Mouse (Mus musculus) adipocyte (in vitro differentiated cells): ENCODE measurements at regions not wholly inside any gene's neighbourhood (a gene's known extent, or its start where the extent isn't known, plus 50 kb on each side); places are given as distances from the start of the nearest gene placed in this dataset.
"Not testable (repeated sequence)": the region's sequence is repeated elsewhere in the genome, so short reads cannot be mapped to it uniquely, and the experiment has no call there.

Experiments used
- DNase-seq: peaks from one replicate; pipeline ENCODE4 v3.0.0-alpha.2; 2016; ENCODE audit warnings: low spot score

DNA sequence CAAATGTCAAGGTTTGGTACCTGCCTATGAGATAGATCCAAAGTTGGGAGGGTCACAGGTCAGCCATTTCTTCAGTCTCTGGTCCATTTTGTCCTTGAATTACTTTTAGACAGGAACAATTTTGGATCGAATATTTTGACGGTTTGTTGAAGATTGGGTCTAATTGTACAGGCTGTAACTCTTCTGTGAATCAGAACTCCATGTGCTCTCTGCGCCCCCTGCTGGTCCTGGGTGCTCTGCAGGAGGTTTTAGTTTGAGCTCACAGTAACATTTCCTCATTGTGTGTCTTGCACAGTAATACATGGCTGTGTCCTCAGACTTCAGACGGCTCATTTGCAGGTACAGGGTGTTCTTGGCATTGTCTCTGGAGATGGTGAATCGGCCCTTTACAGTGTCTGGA lies 158.1 kb downstream of the Adam6a start:
- not testable (repeated sequence) for DNase-seq

DNA sequence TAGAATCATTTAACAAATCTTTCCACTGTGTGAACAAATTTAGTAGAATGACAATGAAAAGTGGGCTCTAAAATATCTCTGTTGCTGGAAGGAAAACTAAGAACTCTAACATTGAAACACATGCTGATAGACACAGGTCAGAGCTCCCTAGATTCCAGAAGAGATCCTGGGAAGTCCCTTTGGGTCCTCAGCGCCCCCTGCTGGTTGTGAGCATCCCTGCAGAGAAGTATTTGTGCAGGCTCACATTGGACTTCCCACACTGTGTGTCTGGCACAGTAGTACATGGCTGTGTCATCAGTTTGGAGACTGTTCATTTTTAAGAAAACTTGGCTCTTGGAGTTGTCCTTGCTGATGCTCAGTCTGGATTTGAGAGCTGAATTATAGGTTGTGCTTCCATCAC lies 172.7 kb downstream of the Adam6a start:
- not testable (repeated sequence) for DNase-seq

DNA sequence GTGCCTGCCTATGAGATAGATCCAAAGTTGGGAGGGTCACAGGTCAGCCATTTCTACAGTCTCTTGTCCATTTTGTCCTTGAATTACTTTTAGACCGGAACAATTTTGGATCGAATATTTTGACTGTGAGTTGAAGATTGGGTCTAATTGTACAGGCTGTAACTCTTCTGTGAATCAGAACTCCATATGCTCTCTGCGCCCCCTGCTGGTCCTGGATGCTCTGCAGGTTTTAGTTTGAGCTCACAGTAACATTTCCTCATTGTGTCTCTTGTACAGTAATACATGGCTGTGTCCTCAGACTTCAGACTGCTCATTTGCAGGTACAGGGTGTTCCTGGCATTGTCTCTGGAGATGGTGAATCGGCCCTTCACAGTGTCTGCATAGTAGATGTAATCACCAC lies 192.1 kb downstream of the Adam6a start:
- DNase-seq = no peak

DNA sequence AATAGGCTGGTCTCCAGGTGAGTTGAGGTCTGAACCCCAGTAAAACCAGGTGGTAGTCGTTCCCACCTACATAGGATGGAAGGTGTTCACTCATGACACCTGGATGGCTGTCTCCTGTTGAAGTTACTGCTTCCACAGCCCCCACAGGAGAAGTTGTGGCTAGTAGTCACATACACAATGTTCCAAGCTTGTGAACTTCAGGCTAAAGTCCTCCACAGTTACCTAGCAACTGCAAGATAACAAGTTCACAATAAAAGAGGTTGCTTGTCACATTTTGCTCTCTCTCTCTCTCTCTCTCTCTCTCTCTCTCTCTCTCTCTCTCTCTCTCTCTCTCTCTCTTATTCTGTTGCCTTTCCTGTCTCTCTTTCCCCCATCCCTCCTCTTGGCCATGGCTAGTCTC lies 202.6 kb downstream of the Adam6a start:
- DNase-seq = no peak

DNA sequence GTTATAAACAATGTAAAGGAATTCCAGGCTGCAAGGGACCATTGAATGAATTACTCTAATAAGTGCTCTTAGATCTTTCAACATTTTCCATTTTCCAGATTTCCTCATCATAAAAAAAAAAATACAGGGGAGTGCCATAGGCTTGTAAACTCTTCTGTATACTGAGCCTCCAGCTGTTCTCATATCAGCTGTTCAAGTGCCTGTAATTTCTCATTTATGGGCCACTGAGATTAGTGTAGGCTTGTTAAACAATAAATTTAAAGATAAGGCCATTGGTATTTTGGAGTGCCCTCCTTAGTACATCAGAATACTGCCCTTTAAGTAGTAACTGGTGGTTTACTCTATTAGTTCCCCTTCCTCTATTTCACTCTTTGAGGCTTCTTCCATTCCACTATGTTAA lies 204.3 kb downstream of the Adam6a start:
- no peak for DNase-seq

DNA sequence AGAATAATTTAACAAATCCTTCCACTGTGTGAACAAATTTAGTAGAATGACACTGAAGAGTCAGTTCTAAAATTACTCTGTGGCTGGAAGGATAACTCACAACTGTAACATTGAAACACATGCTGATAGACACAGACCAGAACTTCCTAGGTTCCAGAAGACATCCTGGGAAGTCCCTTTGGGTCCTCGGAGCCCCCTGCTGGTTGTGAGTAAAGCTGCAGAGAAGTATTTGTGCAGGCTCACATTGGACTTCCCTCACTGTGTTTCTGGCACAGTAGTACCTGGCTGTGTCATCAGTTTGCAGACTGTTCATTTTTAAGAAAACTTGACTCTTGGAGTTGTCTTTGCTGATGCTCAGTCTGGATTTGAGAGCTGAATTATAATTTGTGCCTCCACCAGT lies 225.9 kb downstream of the Adam6a start:
- no peak for DNase-seq

DNA sequence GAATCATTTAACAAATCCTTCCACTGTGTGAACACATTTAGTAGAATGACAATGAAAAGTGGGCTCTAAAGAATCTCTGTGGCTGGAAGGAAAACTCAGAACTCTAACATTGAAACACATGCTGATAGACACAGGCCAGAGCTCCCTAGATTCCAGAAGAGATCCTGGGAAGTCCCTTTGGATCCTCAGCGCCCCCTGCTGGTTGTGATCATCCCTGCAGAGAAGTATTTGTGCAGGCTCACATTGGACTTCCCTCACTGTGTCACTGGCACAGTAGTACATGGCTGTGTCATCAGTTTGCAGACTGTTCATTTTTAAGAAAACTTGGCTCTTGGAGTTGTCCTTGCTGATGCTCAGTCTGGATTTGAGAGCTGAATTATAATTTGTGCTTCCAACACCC lies 252.2 kb downstream of the Adam6a start:
- DNase-seq = not testable (repeated sequence)

DNA sequence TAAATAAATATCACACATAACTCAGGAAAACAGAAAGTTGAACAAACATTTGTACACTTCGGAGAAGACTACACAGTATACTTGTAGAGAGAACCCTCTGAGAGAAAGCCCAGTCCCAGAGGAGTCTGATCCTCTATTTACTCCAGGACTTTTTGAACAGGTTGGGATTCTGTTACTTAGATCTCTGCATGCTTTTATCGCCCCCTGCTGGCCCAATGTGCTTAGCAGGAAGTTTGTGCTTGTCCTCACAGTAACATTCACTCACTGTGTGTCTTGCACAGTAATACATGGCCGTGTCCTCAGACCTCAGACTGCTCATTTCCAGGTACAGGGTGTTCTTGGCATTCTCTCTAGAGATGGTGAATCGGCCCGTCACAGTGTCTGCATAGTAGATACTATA lies 282.7 kb downstream of the Adam6a start:
- DNase-seq = no peak

DNA sequence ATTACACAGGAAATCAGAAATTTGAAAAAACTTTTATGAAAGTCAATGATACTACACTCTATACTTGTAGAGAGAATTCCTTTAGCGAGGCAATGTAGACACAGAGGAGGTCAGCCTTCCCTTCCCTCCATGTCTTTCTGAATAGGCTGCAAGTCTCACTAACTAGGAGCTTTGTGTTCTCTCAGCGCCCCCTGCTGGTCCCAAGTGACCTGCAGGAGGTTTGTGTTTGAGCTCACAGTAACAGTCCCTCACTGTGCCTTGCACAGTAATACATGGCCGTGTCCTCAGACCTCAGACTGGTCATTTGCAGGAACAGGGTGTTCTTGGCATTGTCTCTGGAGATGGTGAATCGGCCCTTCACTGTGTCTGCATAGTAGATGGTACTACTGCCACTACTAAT lies 315.2 kb downstream of the Adam6a start:
- DNase-seq = no peak

DNA sequence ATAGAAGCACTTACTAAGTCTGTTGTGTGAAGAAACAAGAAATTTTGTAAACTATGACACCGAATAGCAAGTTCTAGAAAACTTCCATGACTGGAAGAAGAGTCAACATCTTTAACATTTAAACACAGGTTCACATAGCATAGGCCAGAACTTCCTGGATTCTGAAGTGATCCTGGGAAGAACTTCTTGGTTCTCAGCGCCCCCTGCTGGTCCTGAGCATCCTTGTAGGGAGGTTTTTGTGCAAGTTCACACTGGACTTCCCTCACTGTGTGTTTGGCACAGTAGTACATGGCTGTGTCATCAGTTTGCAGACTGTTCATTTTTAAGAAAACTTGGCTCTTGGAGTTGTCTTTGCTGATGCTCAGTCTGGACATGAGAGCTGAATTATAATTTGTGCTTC lies 335.1 kb downstream of the Adam6a start:
- DNase-seq = no peak

DNA sequence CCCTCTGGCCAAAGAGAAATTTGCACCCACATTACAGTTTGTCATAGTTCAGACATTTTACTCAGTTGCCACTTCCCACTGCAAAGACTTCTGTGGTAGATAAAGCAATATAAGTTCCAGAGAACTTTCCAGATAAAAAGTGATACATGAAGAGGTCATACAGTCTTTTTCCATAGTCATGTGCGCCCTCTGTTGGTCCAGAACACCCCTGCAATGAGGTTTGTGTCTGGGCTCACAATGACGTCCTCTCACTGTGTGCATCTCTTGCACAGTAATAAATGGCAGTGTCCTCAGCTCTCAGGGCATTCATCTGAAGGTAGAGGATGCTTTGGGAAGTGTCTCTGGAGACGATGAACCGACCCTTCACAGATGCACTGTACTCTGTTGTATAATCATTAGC lies 352.4 kb downstream of the Adam6a start:
- DNase-seq = no peak

DNA sequence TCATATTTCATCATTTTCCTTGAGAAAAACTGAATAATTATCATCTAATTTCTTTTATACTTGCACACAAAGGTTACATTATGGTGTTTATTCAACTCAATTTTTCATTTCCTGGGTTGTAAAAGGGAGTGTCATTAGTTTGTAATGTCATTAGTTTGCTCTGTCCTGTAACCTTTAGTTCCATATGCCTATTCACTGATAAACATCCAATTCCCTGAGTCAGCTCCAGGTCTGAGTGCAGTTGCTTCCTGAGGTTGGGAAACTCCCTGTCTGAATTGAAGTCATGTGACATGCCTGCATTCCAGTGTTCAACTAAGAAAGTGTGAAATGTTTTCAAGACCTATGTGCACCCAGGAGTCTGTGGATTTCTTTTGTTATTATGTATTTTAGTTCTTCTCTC lies 362.8 kb downstream of the Adam6a start:
- DNase-seq = no peak

DNA sequence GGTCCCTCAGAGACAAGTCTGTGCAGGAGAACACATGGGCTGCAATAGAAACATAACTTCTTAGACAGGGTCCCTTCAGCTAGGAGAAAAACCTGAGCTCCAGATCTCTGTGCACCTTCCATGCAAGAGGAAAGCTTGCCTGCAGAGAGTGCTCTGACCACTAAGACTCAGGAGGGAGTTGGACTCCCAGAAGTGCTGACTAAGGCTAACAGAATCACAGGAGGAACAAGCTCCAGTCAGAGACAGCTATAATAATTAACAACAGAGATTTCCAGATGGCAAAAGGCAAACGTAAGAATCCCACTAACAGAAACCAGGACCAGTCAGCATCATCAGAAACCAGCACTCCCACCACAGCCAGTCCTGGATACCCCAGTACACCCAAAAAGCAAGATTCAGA lies 364.0 kb downstream of the Adam6a start:
- DNase-seq = no peak

DNA sequence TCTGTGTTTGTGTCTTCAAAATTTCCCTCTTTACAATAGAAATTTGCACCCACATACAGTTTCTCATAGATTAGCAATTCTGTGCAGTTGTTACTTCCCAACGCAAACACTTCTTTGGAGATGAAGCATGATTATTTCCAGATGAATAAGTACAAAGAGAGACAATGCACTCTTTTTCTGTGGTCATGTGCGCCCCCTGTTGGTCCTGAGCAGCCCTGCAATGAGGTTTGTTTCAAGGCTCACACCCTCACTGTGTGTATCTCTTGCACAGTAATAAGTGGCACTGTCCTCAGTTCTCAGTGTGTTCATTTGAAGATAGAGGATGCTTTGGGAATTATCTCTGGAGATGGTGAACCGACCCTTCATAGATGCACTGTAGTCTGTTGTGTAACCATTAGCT lies 368.1 kb downstream of the Adam6a start:
- no peak for DNase-seq

DNA sequence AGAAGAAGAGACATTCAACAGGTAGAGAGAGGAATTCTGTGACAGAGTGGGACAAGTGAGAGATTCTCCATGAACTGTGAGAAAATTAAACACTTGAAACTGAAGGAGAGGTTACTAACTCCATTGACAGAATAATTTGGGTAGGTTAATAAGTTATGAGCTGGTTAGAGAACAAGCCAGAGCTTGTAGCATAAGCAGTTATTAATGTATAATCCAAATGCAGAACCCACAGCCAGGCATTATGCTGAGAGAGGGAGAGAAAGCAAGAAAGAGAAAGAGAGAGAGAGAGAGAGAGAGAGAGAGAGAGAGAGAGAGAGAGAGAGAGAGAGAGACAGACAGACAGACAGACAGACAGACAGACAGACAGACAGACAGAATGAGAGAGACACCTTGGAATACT lies 397.0 kb downstream of the Adam6a start:
- no peak for DNase-seq

DNA sequence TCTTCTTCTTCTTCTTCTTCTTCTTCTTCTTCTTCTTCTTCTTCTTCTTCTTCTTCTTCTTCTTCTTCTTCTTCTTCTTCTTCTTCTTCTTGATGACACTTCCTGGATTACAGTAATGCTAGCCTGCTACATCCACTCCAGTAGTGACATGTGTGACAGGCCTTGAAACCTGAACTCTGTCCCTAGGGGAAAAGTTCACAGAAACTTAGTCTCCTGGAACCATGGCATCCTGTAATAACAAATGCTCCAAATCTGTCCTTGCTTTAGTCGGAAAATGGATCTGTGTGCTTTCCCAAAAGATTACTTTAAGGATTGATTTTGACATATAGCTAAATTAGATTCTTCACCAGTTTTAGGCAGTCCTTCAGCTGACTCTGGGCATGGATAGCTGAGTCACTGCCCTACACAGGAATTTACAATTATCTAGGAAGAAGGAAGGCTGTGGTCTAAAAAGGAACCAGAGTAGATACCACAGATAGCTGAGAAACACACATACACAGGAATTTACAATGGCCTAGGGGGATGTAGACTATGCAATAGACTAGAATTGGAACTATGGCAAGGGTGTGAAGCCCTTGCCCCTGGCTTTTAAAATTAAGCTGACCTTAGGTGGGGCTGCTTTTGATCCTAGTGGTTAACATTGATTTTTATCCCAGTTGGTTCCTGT lies 400.1 kb downstream of the Adam6a start:
- DNase-seq = not testable (repeated sequence)

DNA sequence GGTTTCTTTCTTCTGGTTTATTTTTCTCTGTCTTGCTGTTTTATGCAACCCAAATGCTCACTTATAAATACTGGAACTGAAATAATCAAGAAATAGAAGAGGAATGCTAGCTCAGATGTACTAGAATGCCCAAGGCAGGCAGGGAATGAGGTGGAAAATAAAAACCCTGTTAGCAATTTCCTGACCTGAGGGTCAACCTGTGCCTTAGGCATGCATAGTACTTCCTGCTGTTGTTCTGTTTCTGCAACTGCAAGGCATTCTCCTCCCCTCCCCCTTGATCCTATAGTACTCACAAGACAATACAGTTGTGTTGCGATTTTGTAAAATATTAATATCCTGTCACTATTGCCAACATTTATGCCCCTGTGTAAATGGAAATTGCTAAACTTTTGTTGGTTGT lies 402.1 kb downstream of the Adam6a start:
- not testable (repeated sequence) for DNase-seq

DNA sequence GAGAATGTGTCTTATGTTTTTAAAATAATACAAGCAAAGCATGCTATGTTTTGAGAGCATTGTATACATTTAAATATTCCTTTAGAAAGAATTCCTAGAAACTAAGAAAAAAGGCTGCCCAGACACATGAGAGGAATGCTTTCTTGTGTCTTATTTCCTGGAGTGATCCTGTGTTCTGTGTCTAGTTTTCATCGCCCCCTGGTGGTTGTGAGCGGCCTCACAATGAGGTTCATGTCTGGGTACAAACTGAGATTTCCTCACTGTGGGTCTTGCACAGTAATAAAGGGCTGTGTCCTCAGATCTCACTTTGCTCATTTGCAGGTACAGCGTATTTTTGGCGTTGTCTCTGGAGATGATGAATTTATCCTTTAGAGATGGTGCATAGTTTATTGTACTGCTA lies 404.3 kb downstream of the Adam6a start:
- DNase-seq = not testable (repeated sequence)

DNA sequence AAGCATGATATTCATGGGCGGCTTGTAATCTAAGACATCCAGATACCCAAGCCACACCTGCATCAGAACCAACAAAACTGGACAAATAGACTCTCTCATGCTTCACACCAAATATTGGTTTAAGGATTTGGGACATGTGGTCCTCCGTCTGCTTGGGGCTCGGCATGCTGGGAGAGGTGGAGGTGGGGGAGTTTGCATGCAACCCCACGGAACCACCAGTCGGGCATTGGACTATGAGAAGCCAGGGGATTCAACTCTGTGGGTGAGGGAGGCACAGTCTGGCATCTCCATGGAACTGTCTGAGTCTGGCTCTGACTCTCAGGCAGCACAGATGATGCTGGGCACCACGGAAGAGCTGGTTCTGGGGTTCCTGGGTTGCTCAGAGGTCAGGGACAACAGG lies 430.6 kb downstream of the Adam6a start:
- DNase-seq = no peak

DNA sequence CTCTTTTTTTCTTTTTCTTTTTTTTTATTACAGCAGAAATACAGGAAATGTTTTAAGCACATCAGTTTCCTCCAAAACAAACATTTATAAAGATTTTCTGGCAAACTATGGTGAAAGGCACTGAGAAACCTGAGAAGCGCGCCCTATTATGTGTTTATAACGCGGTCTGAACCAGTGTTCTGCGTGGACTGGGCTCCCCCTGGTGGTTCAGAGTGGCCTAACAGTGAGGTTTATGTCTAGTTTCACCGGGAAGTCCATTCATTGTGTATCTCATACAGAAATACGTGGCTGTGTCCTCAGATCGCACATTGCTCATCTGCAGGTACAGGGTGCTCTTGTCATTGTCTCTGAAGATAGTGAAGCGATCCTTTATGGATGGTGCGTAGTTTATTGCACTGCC lies 437.9 kb downstream of the Adam6a start:
- peak; percentile 7 for DNase-seq

DNA sequence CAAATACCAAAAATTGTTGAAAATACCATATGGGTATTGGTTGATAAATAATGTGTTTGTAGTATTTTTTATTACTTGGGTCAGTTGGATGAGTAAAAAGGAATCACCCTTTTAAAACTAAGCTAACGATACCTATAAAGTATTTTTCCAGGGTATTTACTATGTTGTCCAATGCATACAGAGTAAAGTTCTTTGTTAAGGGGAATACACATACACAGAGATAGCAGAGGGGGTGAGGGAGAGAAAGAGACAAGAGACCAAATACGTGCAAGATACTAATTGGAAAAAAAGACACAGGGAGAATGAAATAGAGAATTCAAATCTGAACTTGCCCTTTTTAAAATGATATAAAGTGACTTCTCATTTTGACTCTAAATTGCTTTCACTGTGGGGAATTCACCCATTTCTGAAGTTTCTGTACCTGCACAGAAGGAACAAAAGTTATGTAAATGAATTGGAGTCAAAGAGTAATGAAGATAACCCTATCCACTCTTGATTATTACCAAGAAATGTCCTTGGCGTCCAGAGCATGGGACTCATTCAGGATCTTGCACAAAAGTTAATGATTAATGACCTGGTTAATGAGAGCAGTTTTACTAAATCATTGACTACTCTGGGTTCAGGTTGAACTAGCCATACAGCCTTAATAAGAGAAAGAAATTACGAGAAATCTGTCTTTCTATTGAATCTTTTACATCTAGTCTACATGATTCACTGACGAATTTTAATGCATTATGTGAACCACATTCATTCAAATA lies 443.7 kb downstream of the Adam6a start:
- DNase-seq = no peak

DNA sequence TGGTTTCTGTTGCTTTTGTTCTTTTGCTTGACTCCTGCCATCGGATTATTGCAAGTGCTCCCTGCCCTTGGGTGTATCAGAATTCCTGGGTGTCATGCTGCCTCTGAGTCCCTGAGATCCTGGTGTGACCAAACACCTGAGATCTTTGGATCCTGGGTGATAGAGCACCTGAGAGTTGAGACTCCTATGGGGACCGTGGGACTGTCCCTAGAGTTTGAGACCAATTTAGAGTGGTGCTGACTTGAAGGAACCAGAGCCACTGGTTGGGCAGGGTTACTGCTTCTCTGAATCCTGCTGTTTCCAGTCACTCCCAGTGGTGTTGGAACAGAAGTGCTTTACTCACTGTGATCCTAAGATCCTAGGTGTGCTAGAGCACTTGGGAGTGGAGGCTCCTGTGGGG lies 448.7 kb downstream of the Adam6a start:
- no peak for DNase-seq

DNA sequence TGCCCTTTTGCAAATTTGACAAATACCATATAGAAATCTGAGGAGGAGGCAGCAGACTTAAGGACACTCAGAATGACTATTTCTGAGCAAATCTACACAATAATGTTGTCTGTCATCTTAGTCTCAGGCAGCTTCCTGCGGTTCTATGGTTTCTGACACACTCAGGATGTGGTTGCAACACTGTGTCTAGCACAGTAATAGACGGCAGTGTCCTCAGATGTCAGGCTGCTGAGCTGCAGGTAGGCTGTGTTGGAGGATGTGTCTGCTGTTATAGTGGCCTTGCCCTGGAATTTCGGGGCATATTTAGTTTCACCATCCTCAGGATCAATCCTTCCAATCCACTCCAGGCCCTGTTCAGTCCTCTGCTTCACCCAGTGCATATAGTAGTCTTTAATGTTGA lies 450.6 kb downstream of the Adam6a start:
- DNase-seq = not testable (repeated sequence)

DNA sequence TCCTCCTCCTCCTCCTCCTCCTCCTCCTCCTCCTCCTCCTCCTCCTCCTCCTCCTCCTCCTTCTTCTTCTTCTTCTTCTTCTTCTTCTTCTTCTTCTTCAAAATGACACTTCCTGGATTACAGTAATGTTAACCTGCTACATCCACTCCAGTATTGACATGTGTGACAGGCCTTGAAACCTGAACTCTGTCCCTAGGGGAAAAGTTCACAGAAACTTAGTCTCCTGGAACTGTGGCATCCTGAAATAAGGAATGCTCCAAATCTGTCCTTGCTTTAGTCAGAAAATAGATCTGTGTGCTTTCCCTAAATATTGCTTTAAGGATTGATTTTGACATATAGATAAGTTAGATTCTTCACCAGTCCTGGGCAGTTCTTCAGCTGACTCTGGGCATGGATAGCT lies 464.8 kb downstream of the Adam6a start:
- DNase-seq = not testable (repeated sequence)
